Mouse (Mus musculus) common myeloid progenitor, adult 5-6 weeks (primary cell): ENCODE measurements at regions not wholly inside any gene's neighbourhood (a gene's known extent, or its start where the extent isn't known, plus 50 kb on each side); places are given as distances from the start of the nearest gene placed in this dataset.

ENCODE experiments used
- ATAC-seq: replicated peaks from 2 replicates; pipeline ENCODE4 v1.8.0; 2016; ENCODE audit warnings: low read depth, mild to moderate bottlenecking, moderate TSS enrichment, inconsistent platforms; ENCODE audit not compliant: poor library complexity, severe bottlenecking

DNA sequence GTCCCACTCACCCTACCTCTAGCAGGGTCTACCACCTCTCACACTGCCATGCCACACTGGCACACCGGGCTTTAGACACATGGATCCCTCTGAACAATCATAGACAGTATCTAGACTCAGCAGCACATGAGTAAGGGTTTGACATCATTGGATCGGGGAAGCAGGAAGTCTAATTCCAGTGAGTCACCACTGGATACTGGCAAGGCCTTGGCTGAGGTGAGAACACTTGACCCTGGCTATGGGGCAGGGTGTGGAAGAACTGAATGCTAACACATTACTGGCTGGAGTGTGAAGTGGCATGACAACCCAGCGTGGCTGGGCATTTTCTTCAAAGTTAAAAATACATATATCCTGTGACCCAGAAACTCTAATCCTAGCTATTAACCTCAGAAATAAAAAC lies 114.4 kb downstream of the H2afy start:
- ATAC-seq = no peak

- 0 out of 2 replicates have a peak, but pooled peaks have one; percentile 29 for ATAC-seq
Observed at GRCm38 (mm10) chr13:56014006-56014405, 122.2 kb downstream of the H2afy start.

GRCm38 (mm10) chr13:56010416-56010815 lies 125.7 kb downstream of the H2afy start:
- ATAC-seq = no peak

DNA sequence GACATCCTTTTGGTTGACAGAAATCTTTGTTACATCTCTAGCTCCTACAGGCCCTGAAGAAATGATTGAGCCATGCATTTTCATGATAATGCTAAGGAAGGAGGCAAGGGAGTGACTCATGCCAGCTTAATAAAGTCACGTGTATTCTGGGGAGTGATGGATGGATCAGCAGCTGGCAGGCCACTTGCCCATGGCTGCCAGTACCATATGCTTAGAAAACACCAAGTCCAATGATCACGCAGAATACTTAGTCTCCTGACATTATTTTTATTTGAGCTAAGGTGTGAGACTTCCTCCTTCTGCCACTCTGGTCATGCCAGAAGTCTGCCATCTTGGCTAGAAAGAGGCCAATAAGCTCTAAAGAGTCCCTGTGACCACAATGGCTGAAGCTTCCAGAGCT lies 129.3 kb downstream of the H2afy start:
- ATAC-seq = no peak

- no peak for ATAC-seq
Observed at GRCm38 (mm10) chr13:56005746-56006145, 130.4 kb downstream of the H2afy start.

GRCm38 (mm10) chr13:56003724-56004393 lies 132.3 kb downstream of the H2afy start:
- ATAC-seq = no peak; the same call in 1 of the 2 replicates

DNA sequence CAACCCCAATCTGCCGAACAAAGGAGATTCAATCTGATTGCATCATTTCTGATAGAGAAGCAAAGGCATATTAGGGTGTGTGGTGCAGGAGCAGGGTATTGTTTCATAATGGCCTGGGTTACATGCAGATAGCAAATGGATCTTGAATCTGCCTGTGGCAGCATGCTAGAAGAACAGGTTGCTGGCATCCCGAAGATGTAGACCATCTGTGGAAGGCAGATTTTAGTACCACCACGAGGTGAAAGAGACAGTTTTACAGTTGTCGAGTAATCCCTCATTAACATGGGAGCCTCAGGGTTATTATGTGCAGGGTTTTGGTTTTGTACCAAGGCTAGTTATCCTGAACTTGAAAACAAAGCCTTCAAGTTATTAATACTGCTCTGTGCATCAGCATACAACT lies 140.9 kb downstream of the H2afy start:
- no peak for ATAC-seq

GRCm38 (mm10) chr13:55994460-55994859 lies 141.7 kb downstream of the H2afy start:
- ATAC-seq = peak; percentile 35; the same call in 1 of the 2 replicates

- peak; percentile 59 for ATAC-seq
Observed at GRCm38 (mm10) chr13:55992699-55993098, 143.5 kb downstream of the H2afy start.

DNA sequence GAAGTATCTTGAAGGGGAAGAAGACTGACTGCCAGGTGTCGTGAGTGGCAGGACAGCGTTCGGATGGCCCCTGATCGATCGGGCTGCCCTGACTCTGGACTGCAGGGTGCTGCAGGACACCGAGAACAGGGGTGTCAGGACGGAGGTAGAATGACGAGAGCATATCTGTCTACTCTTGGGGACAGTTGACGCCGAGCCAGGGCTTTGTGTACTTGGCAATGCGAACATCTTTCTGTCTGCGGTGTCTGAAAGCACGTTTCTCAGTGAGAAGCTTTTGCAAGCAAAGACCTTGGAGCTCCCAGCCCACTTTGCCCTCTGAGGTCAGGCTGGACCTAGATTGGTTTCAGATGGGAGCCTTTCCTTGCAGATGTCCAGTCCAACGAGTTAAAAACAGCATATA lies 144.9 kb downstream of the H2afy start:
- no peak for ATAC-seq

- no peak for ATAC-seq
Observed at GRCm38 (mm10) chr13:55990186-55990585, 146.0 kb downstream of the H2afy start.

GRCm38 (mm10) chr13:55989401-55989800 lies 146.8 kb downstream of the H2afy start:
- 0 out of 2 replicates have a peak, but pooled peaks have one; percentile 20 for ATAC-seq

- ATAC-seq = no peak
Observed at GRCm38 (mm10) chr13:55985396-55985795, 149.4 kb upstream of the Pitx1 start.

GRCm38 (mm10) chr13:55984772-55985171 lies 148.8 kb upstream of the Pitx1 start:
- no peak for ATAC-seq

DNA sequence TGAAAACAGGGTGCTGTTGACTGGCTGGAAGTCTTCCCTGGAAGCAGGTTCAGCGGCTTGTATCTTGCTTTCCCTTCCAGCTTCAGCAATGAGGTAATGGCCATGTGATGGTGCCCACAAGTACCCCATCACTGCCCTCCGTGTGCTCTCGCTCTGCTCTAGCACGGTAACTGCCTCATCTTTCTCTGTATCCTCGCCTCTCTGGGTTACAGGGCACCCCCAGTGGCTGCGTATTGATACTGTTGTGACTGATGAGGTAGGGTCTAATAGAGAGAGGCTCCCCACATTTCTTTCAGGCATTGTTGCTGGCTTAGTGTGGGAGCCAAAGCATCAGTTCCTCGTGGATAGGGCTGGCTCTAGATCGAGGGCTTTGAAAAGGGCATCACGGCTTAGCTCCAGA lies 147.9 kb upstream of the Pitx1 start:
- no peak for ATAC-seq

GRCm38 (mm10) chr13:55981041-55981440 lies 145.0 kb upstream of the Pitx1 start:
- no peak for ATAC-seq

GRCm38 (mm10) chr13:55977902-55978301 lies 141.9 kb upstream of the Pitx1 start:
- ATAC-seq = no peak

GRCm38 (mm10) chr13:55976911-55977381 lies 141.0 kb upstream of the Pitx1 start:
- ATAC-seq = no peak

DNA sequence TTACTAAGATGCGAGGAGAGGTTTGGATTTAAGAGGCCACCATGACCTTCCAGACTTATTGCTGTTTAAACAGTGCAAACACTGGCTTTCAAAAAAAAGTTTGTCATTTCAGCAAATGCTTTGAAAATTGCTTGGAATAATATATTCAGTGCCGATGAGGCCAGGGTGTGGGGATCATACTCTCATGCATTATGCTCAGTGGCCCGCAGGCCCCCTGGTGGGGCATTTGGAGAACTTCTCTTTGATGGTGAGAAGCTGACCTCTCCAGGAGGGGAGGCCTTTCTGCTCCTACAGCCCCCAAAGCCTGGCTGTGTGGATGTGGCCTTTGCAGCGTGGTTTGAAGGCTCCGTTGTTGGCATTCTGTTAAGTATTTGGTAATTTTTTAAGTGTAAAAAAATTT lies 138.1 kb upstream of the Pitx1 start:
- peak; percentile 62; the same call in 1 of the 2 replicates for ATAC-seq

GRCm38 (mm10) chr13:55970687-55971086 lies 134.7 kb upstream of the Pitx1 start:
- ATAC-seq = no peak

GRCm38 (mm10) chr13:55969473-55969872 lies 133.5 kb upstream of the Pitx1 start:
- ATAC-seq = no peak

DNA sequence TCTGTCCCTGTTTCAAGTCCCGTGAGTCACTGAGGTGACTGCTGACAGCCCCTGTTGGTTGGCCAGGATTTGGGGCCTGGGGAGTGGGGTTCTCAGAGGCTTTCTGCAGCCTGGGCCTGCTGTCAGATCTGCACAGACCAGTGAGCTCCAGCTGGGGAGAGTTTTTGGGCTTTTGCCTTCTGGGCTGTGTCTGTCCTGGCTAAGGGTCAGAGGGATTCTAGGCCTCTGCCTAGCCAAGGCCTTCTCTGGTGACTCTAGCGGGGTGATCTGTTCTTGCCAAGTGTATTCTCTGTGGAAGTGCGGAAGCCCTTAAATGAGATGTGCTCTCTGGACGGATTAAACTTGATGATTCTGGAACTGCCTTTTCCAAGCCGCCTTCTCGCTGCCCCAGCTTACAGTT lies 131.2 kb upstream of the Pitx1 start:
- ATAC-seq = no peak
